Mouse (Mus musculus) testis, adult 2 months (tissue): ENCODE results near the gene Dpagt1.

Source experiments
- CTCF ChIP-seq: fragments of 200-500 bp; IDR thresholded peaks from 2 replicates; pipeline ENCODE4 v1.5.1; 2012; ENCODE audit warnings: low read depth, mild to moderate bottlenecking, inconsistent platforms, low read length, moderate library complexity; ENCODE audit not compliant: control insufficient read depth, insufficient read depth, insufficient replicate concordance
- POLR2A ChIP-seq: fragments of 200-500 bp; IDR thresholded peaks from 2 replicates; pipeline ENCODE4 v1.6.1; 2012; ENCODE audit warnings: low read depth, mild to moderate bottlenecking, inconsistent platforms, low read length, moderate library complexity; ENCODE audit not compliant: control insufficient read depth

DNA sequence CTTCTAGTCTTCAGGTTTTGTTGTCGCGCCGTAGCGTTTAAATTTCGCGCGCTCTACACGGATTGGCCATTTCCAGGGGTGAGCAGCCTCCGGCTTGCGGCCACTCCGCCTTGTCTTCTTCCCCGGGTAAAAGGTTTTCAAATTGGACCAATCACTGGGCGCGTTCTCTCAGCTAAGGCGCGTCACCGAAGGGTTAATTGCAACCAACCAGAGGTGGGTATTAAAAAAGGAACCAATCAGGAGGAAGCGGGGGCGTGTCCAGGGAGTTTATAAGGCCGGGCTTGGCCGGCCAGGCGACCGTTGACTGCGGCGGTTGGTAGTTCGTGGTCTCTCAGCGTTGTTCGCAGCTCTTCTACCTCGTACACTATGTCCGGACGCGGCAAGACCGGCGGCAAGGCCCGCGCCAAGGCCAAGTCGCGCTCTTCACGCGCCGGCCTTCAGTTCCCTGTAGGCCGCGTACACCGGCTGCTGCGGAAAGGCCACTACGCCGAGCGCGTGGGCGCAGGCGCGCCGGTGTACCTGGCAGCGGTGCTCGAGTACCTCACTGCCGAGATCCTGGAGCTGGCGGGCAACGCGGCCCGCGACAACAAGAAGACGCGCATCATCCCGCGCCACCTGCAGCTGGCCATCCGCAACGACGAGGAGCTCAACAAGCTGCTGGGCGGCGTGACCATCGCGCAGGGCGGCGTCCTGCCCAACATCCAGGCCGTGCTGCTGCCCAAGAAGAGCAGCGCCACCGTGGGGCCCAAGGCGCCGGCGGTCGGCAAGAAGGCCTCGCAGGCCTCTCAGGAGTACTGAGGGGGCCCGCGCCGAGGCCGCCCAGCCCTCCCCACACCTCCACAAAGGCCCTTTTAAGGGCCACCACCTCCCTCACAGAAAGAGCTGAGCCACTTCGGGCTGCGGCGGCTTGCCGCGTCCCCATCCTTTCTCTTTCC lies 8.8 kb downstream of the Dpagt1 start, which contains the start of gene H2afx:
- TF ChIP-seq CTCF: peak; percentile 18; the same call in 1 of the 2 replicates
- peak; percentile 100 for TF ChIP-seq POLR2A
